In genomic region chr8:100942680-100943427, GRCm38 (mm10) we compare ENCODE assay signal across 9 mouse cellular contexts.
DNase-seq lines count a peak whose midpoint lies in the region; ATAC-seq lines count a peak whose summit lies in the region.
"Had no signal": no experiment of that assay in that cellular context is flagged by ENCODE, and none has a peak within 500 bp of the region (broad histone marks: within the 10 kb centered on the region; RNA-seq: fewer than 3 reads in every experiment).

No protein-coding gene starts in this region.

- no peak for ATAC-seq in intestine, embryonic 14.5 days (replicated peaks; ENCODE audit: low FRiP score, low TSS enrichment, low read depth)
- no peak for ATAC-seq in intestine, embryonic 16.5 days

- H3K36me3 ChIP-seq in intestine, embryonic 14.5 days (ENCODE audit: control insufficient read depth, insufficient read depth, low read length) = no peaks in the 10 kb centered on the region
- no peaks in the 10 kb centered on the region for H3K36me3 ChIP-seq in intestine, embryonic 16.5 days (ENCODE audit: control insufficient read depth, insufficient read depth, low read length)
- H3K36me3 ChIP-seq: midbrain, embryonic 12.5 days had no signal

- H3K4me1 ChIP-seq in intestine, embryonic 14.5 days (replicated peaks; ENCODE audit: control insufficient read depth, insufficient read depth, low read length) = no peaks in the 10 kb centered on the region
- H3K4me1 ChIP-seq in intestine, embryonic 16.5 days (ENCODE audit: control insufficient read depth, insufficient read depth, low read length) = no peaks in the 10 kb centered on the region

- no peaks in the 10 kb centered on the region for H3K9me3 ChIP-seq in intestine, embryonic 14.5 days (ENCODE audit: control insufficient read depth, low read length)
- no peaks in the 10 kb centered on the region for H3K9me3 ChIP-seq in intestine, embryonic 16.5 days (ENCODE audit: control insufficient read depth, low read length)
- H3K9me3 ChIP-seq: midbrain, embryonic 12.5 days had no signal

- peak; percentile 52 for DNase-seq in intestine, embryonic 14.5 days (ENCODE audit: low spot score)
- DNase-seq in cerebellum, postnatal 36 days = peak; percentile 14 to 25
- DNase-seq in layer of hippocampus, adult 9-10 months (ENCODE audit: low spot score) = peak; percentile 27
- DNase-seq in retina, embryonic 14.5 days (ENCODE audit: low spot score) = peak; percentile 76
- DNase-seq in gastrocnemius, postnatal 14 days = no peak
- no peak for DNase-seq in gastrocnemius, adult 8-10 months (ENCODE audit: low spot score in 2 of 2)
- DNase-seq in lung, postnatal 14 days = no peak

- no peak overlapping the region for H3K27ac ChIP-seq in intestine, embryonic 14.5 days (ENCODE audit: low read depth)
- no peak overlapping the region for H3K27ac ChIP-seq in intestine, embryonic 16.5 days (ENCODE audit: low read length)
- H3K27ac ChIP-seq: midbrain, embryonic 12.5 days had no signal

- intact Hi-C loops in gastrocnemius, postnatal 14 days (cut with DNase I; ENCODE audit: low total_unique reads) = no loop called here

- H3K27me3 ChIP-seq in intestine, embryonic 14.5 days (replicated peaks; ENCODE audit: control insufficient read depth, insufficient read depth, low read length) = no peaks in the 10 kb centered on the region
- no peaks in the 10 kb centered on the region for H3K27me3 ChIP-seq in intestine, embryonic 16.5 days (replicated peaks; ENCODE audit: control insufficient read depth, insufficient read depth, low read length)
- H3K27me3 ChIP-seq: midbrain, embryonic 12.5 days had no signal

- no peak overlapping the region for H3K4me3 ChIP-seq in intestine, embryonic 14.5 days (ENCODE audit: low read depth, low read length)
- H3K4me3 ChIP-seq in intestine, embryonic 16.5 days (ENCODE audit: low read length) = no peak overlapping the region
- H3K4me3 ChIP-seq: midbrain, embryonic 12.5 days had no signal

- H3K9ac ChIP-seq in intestine, embryonic 14.5 days (ENCODE audit: low read length) = no peak overlapping the region
- no peak overlapping the region for H3K9ac ChIP-seq in intestine, embryonic 16.5 days (ENCODE audit: low read depth, low read length)
- H3K9ac ChIP-seq: midbrain, embryonic 12.5 days had no signal

- no peak overlapping the region for H3K4me2 ChIP-seq in intestine, embryonic 14.5 days (ENCODE audit: low read length)
- H3K4me2 ChIP-seq in intestine, embryonic 16.5 days (ENCODE audit: low read depth, low read length) = no peak overlapping the region
- H3K4me2 ChIP-seq: midbrain, embryonic 12.5 days had no signal

- 62% methylated on average over 6 of the region's 6 CpGs for WGBS in intestine, embryonic 14.5 days
- WGBS in intestine, embryonic 16.5 days = 61% methylated on average over 6 of the region's 6 CpGs

Comparison
In these comparisons a context has a peak if more than half of its experiments do, and no peak if none do; other contexts are left out.
1. DNase-seq: peak in intestine, embryonic 14.5 days (single experiment), cerebellum, postnatal 36 days (2 of 2), layer of hippocampus, adult 9-10 months (single experiment) and retina, embryonic 14.5 days (single experiment); none in gastrocnemius, postnatal 14 days (single experiment), gastrocnemius, adult 8-10 months (0 of 2) and lung, postnatal 14 days (single experiment).